Mouse (Mus musculus) lung, adult 2 months (tissue): ENCODE data around the gene Atp6v1b1. TPM values are rescaled to one million over a fixed set of nuclear protein-coding genes. Genes with fewer than 3 reads are reported as not detected.
A peak's percentile ranks its signal among the peaks of the same experiment; 100 is the strongest.

Experiments used
- DNase-seq: peaks from one replicate; pipeline ENCODE4 v3.0.0; 2022
- H3K4me1 ChIP-seq: fragments of 200-500 bp; 2 replicates; pipeline ENCODE4 v1.6.1; 2011; ENCODE audit warnings: low read length; ENCODE audit not compliant: control insufficient read depth, insufficient read depth
- H3K4me3 ChIP-seq: fragments of 200-500 bp; replicated peaks from 2 replicates; pipeline ENCODE3; 2011; ENCODE audit warnings: low read depth, mild to moderate bottlenecking, control low read depth, low read length; ENCODE audit errors: extremely low read depth
- CTCF ChIP-seq: fragments of 200-500 bp; IDR thresholded peaks from 2 replicates; pipeline ENCODE4 v1.5.1; 2011; ENCODE audit warnings: mild to moderate bottlenecking, low read length, control low read depth; ENCODE audit not compliant: insufficient read depth
- POLR2A ChIP-seq: fragments of 200-500 bp; IDR thresholded peaks from 2 replicates; pipeline ENCODE4 v1.6.1; 2011; ENCODE audit warnings: low read depth, mild to moderate bottlenecking, control low read depth, low read length, borderline replicate concordance; ENCODE audit errors: extremely low read depth
- WGBS: fragments of 180-500 bp; shearing (Covaris S2); methylation state at CpG from one replicate; pipeline ENCODE4 v1.1.7; 2018; 5-methylcytosine and 5-hydroxymethylcytosine counted together
- polyA plus RNA-seq: library from polyadenylated mRNA; depleted of rRNA; stranded (reverse); fragments of >200 nt; gene quantifications from 2 replicates; pipeline ENCODE4 v1.2.3, GENCODE M21; 2012

Atp6v1b1 gene
- polyA plus RNA-seq, 1 experiment, result 7.7 TPM

- no peaks in the 10 kb centered on the region for H3K4me1 ChIP-seq
- WGBS, result 3% methylated on average over 10 of the region's 10 CpGs
- TF ChIP-seq POLR2A (no peak), CTCF (no peak)
- no peak for DNase-seq
- H3K4me3 ChIP-seq, result no peak overlapping the region
Observed at GRCm38 (mm10) chr6:83703722-83704078, 39.1 kb upstream of the Atp6v1b1 start.

GRCm38 (mm10) chr6:83704294-83704693 is 38.5 kb upstream of the Atp6v1b1 start:
- no peak for TF ChIP-seq CTCF
- no peak for TF ChIP-seq POLR2A
- no peak for DNase-seq
- H3K4me1 ChIP-seq, result no peaks in the 10 kb centered on the region
- WGBS, result 12% methylated on average over 1 of the region's 1 CpGs
- no peak overlapping the region for H3K4me3 ChIP-seq

- Histone ChIP-seq H3K4me3 (no peak overlapping the region), H3K4me1 (no peaks in the 10 kb centered on the region)
- WGBS, result 23% methylated on average over 5 of the region's 5 CpGs
- no peak for DNase-seq
- TF ChIP-seq CTCF, result no peak
- TF ChIP-seq POLR2A, result no peak
Observed at GRCm38 (mm10) chr6:83704701-83705100, 38.1 kb upstream of the Atp6v1b1 start.

GRCm38 (mm10) chr6:83707738-83708510 is 34.9 kb upstream of the Atp6v1b1 start:
- DNase-seq, result no peak
- TF ChIP-seq CTCF (no peak), POLR2A (no peak)
- peaks cover 4% of the 10 kb centered on the region; the same call in 1 of the 2 replicates for H3K4me1 ChIP-seq
- 5% methylated on average over 6 of the region's 6 CpGs for WGBS
- H3K4me3 ChIP-seq, result no peak overlapping the region

DNA sequence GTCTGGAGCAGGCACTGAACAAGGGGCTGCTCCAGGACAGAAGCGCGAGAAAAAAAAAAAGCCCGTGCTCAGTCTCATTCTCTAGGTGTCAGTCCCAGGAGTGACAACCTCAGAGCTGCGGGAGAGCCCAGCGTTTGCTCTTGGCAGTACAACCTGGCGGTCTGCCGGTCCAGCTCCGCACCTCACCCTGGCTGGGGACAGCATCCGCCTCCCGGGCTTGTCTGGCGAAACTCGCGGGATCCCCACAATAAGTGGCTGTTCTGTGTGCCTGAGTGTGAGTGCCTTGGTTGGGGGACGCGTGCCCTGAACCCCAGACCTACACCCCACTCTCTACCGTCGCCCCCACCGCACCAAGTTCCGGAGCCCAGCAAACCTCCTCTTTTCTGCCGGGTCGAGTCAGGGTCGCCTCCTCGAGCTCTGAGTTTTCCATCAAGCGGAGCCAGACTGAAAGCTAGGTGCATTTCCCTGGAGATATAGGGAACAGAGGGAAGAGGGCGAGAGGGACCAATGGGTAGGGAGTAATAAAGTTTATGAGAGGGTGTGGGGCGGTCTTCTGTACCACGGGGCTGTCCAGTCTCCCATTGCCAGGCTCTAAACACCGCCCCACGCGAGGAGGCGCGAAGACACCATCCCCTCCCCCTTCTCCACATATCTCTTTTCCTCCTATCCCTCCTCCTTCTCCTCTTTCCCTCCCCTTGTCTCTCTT is 32.3 kb upstream of the Atp6v1b1 start:
- H3K4me3 ChIP-seq, result peak overlapping the region; percentile 18
- TF ChIP-seq POLR2A, result no peak
- no peak for TF ChIP-seq CTCF
- WGBS, result 1% methylated on average over 32 of the region's 32 CpGs
- DNase-seq, result no peak
- peaks cover 4% of the 10 kb centered on the region; the same call in 1 of the 2 replicates for H3K4me1 ChIP-seq

- DNase-seq, result no peak
- Histone ChIP-seq H3K4me3 (peak within 1 kb of the TSS; percentile 18), H3K4me1 (peaks cover 4% of the 10 kb centered on the region; the same call in 1 of the 2 replicates)
- TF ChIP-seq POLR2A (no peak), CTCF (no peak)
- 1% methylated on average over 46 of the region's 46 CpGs for WGBS
Observed at GRCm38 (mm10) chr6:83711067-83711675, 31.6 kb upstream of the Atp6v1b1 start, which contains the start of gene Vax2. Gene Vax2, plus strand, starts transcription at chr6:83711264.

DNA sequence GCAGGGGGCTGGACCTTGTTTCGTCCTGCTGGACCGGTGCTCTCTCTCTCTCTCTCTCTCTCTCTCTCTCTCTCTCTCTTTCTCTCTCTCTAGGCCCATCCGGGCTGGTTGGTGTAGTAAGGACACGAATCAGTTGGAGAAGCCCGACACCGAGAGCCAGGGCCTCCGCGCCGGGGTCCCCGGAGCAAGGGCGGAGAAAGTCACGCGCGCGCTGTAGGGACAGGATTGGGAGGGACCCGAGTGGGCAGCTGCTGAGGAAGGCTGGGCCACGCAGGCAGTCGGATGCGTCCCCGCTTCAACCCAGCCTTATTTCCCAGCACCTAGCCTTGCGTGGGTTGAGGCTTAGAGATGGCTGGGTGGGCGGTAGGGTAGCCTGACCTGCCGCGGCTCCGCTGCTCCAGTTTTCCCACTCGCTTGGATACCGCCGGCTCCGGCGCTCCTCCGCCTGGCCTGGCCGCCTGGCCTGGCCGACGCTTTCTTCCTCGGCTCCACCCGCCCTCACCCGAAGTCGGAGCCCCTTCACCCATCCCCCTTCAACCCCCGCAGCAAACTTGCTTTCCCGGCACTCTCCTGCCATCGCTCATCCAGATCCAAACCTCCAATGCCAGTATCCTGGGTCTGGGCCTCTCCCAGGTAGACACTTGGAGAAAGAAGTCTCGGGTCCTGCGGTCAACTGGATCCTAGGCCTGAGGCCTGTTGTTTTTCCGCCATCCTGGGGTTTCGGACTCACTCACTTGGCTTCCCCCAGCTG is 30.9 kb upstream of the Atp6v1b1 start:
- WGBS, result 6% methylated on average over 45 of the region's 45 CpGs

DNA sequence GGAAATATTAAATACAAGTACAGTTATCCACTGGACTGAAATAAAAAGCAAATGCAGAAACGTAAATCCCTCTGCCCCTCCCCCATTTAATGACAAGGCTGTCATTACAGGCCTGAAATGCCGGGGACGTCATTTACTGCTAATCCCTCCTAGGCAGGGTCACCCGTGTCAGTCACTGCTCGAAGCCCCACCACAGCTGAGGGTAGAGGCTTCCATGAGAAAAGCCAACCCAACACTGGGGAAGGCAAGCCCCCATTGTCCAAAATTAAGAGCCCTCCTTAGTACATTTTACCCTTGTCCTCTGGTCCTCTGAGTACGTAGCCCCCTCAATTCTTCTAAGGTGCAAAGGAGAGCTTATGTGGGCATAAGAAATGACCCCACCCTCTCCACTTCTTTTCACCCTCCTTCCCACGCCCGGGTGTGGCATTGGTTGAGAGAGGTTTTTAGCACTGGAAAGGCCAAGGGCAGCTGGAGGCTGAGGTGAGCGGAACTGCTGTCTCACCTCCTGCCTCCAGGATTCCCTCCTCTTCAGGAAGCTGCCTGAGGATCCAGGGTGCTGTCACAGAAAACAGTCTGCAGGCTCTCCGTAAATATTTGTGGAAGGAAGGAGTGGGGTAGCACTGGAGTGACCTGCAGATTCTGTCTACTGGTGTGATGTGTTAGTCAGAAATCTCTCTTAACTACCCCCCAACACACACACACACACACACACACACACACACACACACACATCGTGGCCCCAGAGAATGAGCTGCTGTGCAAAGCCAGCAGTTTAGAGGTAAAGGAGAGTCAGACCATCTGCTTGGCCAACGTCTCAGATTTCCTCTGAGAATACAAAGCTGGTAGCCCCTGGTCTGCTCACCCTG is 29.3 kb upstream of the Atp6v1b1 start:
- 11% methylated on average over 12 of the region's 12 CpGs for WGBS
- TF ChIP-seq POLR2A, result no peak
- TF ChIP-seq CTCF, result no peak
- Histone ChIP-seq H3K4me1 (peaks cover 4% of the 10 kb centered on the region; the same call in 1 of the 2 replicates), H3K4me3 (no peak overlapping the region)
- no peak for DNase-seq

More for the DNA sequence above, 30.9 kb upstream of the Atp6v1b1 start:
- Histone ChIP-seq H3K4me1 (peaks cover 4% of the 10 kb centered on the region; the same call in 1 of the 2 replicates), H3K4me3 (no peak overlapping the region)
- DNase-seq, result no peak
- TF ChIP-seq CTCF (no peak), POLR2A (no peak)
